Mouse (Mus musculus): ENCODE results near the gene Pdia3. TPM values are rescaled to one million over a fixed set of nuclear protein-coding genes. Genes with fewer than 3 reads are reported as not detected.
"Not testable (repeated sequence)": the region's sequence is repeated elsewhere in the genome, so short reads cannot be mapped to it uniquely, and the experiment has no call there.

The Pdia3 gene
- total RNA-seq (2021), result 100 to 1,000 TPM; 385 to 421 TPM
- polyA plus RNA-seq (2012; rRNA removed), result 1,644 and 2,044 TPM in 2 replicates
- long read RNA-seq, transcript Pdia3-201 (13 exons, 2,770 nt), result major isoform, 463 of 483 reads
- long read RNA-seq, partial matches to known transcripts, result 5 of 483 reads
- long read RNA-seq, other reads (novel, unspliced or antisense), result 15 of 483 reads

GRCm38 (mm10) chr2:121413387-121414042, at the start of gene Pdia3, which contains the start of gene Catsper2:
Gene Pdia3, plus strand, starts transcription at chr2:121413775.
Gene Catsper2, minus strand, starts transcription at chr2:121413792.
- DNase-seq, result peak; percentile 99

- DNase-seq, result no peak
These were observed 44.7 kb upstream of the Pdia3 start for GRCm38 (mm10) chr2:121368831-121369230.

GRCm38 (mm10) chr2:121370921-121371320, 42.7 kb upstream of the Pdia3 start:
- no peak for DNase-seq

GRCm38 (mm10) chr2:121372266-121372665, 41.3 kb upstream of the Pdia3 start:
- DNase-seq, result peak; percentile 50

GRCm38 (mm10) chr2:121374766-121375165, 38.8 kb upstream of the Pdia3 start:
- no peak for DNase-seq

- DNase-seq, result not testable (repeated sequence)
These were observed 26.5 kb upstream of the Pdia3 start, which contains the start of gene Strc for GRCm38 (mm10) chr2:121386961-121387575. Gene Strc, minus strand, starts transcription at chr2:121387168.

GRCm38 (mm10) chr2:121396624-121397023, 17.0 kb upstream of the Pdia3 start:
- DNase-seq, result peak; percentile 76

- no peak for DNase-seq
These were observed 10.3 kb upstream of the Pdia3 start for GRCm38 (mm10) chr2:121403296-121403695.

GRCm38 (mm10) chr2:121408160-121408559, 5.4 kb upstream of the Pdia3 start:
- DNase-seq, result peak; percentile 25

GRCm38 (mm10) chr2:121412843-121413386, 660 bp upstream of the Pdia3 start:
- DNase-seq, result peak; percentile 72

- DNase-seq, result peak; percentile 67
These were observed 637 bp downstream of the Pdia3 start for GRCm38 (mm10) chr2:121414139-121414685.

GRCm38 (mm10) chr2:121415103-121415502, 1.5 kb downstream of the Pdia3 start:
- DNase-seq, result no peak

GRCm38 (mm10) chr2:121415591-121415990, 2.0 kb downstream of the Pdia3 start:
- DNase-seq, result no peak

- no peak for DNase-seq
These were observed 2.8 kb downstream of the Pdia3 start for GRCm38 (mm10) chr2:121416356-121416755.

- DNase-seq, result no peak
These were observed 4.9 kb downstream of the Pdia3 start for GRCm38 (mm10) chr2:121418476-121418875.

GRCm38 (mm10) chr2:121423166-121423565, 9.6 kb downstream of the Pdia3 start:
- DNase-seq, result no peak

GRCm38 (mm10) chr2:121425890-121426289, 12.3 kb downstream of the Pdia3 start:
- DNase-seq, result no peak

- DNase-seq, result no peak
These were observed 21.3 kb downstream of the Pdia3 start for GRCm38 (mm10) chr2:121434854-121435253.

GRCm38 (mm10) chr2:121439746-121440145, 26.2 kb downstream of the Pdia3 start:
- no peak for DNase-seq

- no peak for DNase-seq
These were observed 27.4 kb downstream of the Pdia3 start for GRCm38 (mm10) chr2:121440834-121441605.

GRCm38 (mm10) chr2:121441800-121442199, 28.2 kb downstream of the Pdia3 start:
- DNase-seq, result no peak

Measured in adrenal gland, adult 2 months (tissue).